Mouse (Mus musculus) megakaryocyte-erythroid progenitor cell, adult 5-6 weeks (primary cell): Measurements from ENCODE around the gene Ube2cbp. TPM values are rescaled to one million over a fixed set of nuclear protein-coding genes. Genes with fewer than 3 reads are reported as not detected.
A peak's percentile ranks its signal among the peaks of the same experiment; 100 is the strongest.

ENCODE experiments used
- ATAC-seq: replicated peaks from 2 replicates; pipeline ENCODE4 v1.8.0; 2016; ENCODE audit warnings: mild to moderate bottlenecking, inconsistent platforms; ENCODE audit not compliant: severe bottlenecking, poor library complexity, low FRiP score, low TSS enrichment
- total RNA-seq, 2 experiments: library from RNA; stranded (forward) in 1 of 2; stranded (reverse) in 1 of 2; fragments of 200-1000, 215-1000 nt in 1 of 2; fragments of >200 nt in 1 of 2; fragmentation: Nextera tagmentation in 1 of 2; gene quantifications; 2 replicates each; pipeline ENCODE4 v1.2.3; 2014 to 2017

Ube2cbp gene
- 6.2 and 9.8 TPM in 2 replicates for total RNA-seq (2014; fragmentation: Nextera tagmentation)
- total RNA-seq (2017) = 5.0 and 5.9 TPM in 2 replicates

DNA sequence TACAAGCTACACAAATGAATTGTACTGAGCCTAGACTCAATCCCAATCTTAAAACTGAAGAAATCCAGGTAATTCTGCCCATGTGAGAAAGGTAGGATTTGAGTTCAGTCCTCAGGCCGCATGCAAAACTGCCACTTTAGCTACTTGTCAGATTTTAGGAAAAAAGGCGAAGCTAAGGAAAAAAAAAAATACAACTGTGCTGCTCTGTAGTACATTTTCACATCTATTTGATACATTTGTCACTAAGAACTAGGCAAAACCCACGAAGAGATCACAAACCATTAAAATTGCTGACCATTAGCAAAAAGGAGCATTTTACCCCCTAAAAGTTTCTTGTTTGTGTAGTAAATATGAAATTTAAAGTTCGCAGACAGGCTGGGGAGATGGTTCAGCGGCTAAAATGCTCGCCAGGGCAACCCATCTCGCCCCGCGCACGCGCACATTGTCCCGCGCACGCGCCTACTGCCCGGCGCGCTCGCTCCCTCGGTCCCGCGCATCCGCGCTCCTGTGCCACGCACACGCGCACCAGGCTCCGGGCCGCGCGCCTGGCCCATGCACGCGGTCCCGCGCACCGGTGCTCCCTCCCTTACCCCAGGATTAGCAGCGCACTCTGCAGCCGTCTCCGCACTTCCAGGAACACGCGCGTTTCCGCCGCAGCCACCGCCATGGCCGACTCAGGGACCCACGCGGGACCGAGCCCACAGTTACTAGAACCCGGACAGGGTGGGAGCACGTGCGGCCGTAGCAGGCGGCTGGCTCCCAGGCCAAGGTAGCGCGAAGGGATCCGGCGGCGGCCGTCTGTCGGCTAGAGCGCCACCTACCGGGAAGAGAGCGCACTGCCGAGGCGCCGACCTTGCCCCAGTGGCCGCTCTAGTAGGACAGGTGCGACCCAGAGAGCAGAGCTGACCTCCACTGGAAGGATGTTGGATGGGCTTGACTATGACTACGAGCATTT, at the start of gene Ube2cbp:
Gene Ube2cbp (minus strand): TSS at position 800 of the 955 bp plus-strand sequence.
- ATAC-seq = peak; percentile 86

DNA sequence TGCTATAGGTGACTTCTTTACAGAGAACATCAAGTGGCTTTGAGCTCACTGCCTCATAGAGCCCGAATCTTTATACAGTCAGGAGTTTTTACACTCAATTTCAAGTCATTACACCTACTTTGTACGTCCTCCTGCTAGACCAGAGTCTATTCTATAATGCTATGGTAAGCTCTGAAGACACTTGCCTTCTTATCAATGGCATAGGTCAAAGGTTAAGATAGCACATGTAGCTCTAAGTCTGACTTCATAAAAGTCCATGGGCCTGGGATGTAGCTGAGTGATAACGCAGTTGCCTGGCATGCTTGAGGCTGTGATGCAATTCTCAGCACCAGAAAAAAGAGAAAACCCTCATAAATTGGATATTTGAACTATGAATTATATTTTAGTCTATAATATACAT, 49.6 kb upstream of the Ube2cbp start:
- no peak for ATAC-seq

DNA sequence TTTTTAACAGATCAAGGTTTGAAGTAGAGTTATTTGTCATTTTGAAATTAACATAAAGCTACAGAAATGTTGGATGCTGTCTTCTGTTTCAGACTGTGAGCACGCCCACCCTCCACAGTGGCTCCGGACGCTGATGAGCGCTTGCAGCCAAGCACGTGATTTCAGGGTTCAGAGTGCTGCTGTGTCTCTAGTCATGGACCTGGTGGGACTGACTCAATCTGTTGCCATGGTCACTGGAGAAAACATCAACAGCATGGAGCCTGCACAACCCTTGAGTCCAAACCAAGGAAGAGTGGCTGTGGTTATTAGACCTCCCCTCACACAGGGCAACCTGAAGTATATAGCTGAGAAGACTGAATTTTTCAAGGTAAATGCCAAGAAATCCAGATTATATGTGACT, 49.0 kb upstream of the Ube2cbp start:
- no peak for ATAC-seq

DNA sequence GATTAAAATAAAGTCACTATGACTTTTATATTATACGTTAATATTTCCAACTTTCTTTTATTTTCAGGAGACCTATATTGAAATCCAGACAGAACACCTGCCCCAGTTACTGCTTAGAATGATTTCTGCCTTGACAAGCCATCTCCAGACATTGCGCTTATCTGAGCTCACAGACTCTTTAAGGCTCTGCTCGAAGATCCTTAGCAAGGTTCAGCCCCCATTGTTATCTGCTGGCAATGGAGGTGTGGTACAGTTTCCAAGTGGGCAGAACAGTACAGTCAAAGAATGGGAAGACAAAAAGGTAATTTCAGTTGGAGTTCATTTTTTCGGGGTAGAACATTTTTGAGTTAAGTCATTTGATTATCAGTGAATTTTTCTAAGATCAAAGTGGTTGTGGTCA, 42.7 kb upstream of the Ube2cbp start:
- peak; percentile 95 for ATAC-seq

DNA sequence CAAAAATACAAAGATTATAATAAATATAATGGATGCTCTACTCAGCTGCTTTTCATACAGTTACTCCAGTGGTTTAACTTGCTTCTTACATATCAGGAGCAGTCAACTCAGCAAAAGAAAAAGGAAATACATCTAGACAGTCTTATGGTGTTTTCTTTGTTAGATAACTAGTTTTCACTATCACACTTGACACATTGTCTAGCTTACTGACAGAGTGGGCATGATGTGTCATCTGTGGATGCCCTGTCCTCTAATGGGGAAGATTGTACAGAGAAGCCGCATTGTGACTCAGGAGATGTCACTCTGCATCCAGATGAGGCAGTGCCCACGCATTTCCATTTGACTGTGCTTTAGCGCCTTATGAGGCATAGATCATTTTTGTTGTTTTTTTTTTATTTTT, 34.3 kb upstream of the Ube2cbp start:
- ATAC-seq = peak; percentile 100

DNA sequence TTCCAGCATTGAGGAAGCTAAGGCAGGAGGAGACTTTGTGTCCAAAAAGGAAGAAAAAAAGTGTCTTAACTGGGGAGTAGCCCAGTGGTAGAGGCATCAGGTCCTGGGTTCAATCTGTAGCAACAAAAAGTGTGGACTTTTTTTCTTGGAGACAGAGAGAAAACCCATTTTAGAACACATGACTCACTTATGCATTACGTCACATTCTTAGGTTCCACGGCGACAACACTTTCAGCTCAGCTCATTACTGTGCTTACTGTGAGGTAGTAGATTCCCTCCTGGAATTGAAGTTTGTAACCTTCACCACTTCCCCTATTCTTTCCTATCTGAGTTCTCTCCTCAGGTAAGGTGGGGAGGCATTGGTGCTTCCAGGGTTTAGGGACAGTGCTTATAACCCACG, 31.5 kb upstream of the Ube2cbp start:
- no peak for ATAC-seq

DNA sequence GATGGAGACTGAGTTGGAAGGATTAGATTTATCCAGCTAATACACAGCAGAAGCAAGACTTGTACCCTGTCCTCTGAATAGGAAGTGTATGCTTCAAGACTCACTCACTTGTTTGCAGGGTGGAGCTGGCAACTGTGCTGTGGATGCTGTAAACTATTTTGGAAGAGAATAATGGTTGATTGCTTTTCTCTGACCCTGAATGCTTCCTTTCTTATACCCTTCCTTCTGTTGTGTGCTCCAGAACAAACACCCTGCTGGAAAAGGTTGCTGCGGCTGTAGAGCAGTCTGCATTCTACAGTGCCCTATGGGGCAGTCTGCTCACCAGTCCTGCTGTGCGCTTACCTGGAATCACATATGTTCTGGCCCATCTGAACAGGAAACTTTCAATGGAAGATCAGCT, 27.0 kb upstream of the Ube2cbp start:
- no peak for ATAC-seq

DNA sequence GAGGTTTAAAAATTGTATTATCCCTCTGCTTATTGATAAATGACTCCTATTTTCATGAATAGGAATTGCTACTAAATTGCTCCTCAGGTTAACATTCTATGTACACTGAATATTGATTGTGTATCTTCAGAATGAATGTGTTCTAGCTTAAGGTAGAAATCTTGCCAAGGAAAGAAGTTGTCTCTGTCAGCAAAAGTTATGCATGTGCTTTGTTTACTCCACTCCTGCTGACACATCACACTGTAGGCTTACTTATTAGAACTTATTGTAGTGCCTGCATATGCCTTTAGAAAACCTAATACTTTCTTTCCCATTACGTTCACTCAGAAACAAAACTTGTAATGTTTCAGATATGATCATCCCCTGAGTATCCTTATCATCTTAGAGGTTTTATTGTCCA, 17.5 kb upstream of the Ube2cbp start:
- ATAC-seq = no peak

DNA sequence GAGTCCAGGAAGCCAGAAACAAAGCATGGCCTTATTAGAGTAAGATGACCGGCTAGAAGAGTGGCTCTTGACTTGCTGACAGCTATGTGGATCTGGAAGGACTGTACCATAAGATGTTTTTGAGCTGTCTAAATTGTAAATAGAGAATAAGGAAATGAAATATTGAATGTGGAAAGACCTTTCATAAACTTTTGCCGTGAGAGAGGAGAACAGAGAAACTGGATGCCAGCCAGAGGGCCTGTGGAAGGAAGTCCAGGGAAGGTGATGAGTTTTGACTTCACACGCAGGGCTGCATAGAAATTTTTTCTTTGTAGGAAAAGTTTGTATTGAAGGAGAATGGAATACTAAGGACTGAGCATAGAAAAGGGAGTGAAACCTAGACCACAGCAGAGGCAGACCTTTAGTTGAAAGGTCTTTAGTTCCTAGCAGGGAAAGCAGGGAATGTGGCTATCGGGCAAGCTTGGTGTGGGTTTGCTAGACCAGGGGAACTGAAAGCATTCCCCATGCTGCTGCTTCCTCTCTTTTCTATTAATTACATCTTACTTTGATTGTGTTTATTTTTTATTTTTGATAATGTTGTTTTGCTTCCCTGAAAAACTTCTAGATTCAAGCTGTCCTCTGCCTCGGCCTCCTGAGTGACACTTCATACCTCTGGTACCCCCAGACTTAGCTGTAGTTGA, 13.8 kb upstream of the Ube2cbp start:
- no peak for ATAC-seq

DNA sequence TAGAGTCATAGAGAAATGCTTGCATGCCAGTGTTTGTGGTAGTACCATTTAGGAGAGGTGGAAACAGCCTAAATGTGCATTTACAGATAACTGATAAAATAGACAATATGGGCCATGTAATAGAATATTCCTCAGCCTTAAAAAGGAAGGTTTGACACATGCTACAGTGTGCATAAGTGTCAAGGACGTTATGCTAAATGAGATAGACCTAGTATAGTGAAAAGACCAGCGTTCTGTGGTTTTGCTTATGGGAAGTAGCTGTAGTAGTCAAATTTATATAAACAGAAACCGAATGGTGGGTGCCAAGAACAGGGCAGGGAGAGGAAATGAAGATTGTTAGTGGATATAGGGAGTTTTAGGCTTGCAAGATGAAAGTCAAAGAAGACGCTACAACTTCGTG, 12.0 kb upstream of the Ube2cbp start:
- ATAC-seq = peak; percentile 97

DNA sequence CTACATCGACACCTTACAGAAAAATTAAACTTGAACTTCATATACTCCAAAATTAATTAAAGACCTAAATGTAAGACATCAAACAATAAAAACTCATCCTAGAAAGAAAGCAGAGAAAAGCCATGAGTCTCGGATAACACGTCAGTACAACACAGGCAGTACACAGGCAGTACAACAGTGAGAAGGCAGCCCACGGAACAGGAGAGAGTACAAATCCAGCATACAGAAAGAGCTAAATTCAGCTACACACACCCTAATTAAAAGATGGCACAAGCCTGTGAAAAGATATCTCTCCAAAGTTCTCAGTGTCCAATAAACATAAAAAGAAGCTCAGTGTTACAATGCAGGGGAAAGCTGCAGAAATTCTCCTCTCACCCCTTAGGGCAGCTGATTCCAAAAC, 11.2 kb upstream of the Ube2cbp start:
- no peak for ATAC-seq

DNA sequence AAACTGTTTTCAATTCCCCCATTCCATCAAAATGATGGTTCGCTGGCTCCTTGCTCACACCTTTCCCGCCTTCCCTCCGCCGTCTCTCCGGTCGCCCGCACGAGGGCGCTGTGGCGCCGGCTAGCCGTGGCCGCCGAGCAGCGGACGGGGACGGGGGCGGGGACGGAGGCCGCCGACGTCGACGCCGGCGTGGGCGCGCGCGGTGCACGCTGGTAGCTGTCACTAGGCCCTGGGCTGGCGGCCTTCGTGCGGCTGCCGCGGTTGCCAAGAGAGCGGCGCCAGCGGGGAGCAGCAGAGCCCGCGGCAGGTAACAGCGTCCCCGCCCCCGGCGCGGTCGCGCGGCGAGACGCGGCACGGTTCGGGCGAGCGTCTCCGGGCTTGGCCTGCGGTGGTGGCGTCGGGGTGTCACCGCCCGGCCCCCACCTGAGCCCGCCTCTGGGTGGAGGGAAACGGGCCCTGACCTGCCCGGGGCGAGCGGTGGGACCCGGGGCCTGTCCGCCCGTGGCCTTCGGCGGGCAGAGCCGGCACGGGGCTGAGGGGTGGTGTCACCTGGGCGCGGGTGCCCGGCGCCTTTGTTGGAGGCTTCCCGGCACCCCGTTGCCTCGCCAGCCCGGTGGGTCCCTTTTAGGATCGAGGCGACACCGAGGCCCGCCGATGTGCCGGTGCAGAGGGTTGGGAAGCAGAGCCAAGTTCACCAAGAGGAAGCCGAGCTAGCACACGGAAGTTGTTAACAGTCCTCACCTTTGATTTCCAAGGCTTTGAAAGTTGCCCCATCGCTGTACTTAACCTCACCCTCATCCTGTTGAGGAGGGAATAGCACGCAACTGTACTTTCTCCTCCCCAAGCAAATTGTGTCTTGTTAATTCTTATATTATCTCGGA, 2.5 kb upstream of the Ube2cbp start, which contains the start of gene Dop1a:
Gene Dop1a (plus strand): TSS at position 165 of the 881 bp plus-strand sequence.
- ATAC-seq = peak; percentile 83

DNA sequence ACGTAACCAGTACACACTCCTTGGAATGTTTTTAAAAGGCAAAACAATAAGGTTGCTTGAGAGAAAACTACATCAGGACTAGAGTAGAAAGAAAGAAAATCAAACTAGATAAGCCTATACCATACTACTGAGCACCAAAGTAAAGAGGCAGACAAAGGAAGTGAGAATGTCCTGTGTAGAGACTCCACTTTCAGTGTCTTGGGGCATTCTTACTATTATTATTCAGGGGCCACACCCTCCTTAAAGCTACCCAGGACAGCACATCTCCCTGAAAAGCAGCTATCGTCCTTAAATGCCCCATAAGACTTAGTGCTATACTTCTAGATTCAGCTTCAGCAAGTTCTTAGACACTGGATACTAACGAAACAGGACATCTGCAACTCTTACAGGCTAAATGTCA, 11.1 kb downstream of the Ube2cbp start:
- no peak for ATAC-seq

DNA sequence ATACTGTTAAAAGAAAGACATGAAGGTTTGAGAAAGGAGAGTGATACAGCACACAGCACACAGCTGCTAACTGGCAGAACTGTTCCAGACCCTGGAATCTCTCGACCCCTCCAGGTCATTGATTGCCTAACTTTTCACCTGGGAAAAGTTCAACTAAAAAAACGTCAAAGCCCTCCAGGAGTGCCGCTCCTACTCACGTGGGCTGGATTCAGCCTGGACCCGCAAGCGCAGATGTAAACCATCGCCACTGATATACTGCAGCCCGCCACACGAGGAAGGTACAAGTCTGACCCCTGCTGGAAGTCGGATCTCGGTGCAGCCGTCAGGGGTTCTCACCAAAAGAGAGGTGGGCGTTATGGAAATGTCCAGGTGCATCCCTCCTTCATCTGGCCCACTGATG, 13.1 kb downstream of the Ube2cbp start:
- peak; percentile 92 for ATAC-seq

DNA sequence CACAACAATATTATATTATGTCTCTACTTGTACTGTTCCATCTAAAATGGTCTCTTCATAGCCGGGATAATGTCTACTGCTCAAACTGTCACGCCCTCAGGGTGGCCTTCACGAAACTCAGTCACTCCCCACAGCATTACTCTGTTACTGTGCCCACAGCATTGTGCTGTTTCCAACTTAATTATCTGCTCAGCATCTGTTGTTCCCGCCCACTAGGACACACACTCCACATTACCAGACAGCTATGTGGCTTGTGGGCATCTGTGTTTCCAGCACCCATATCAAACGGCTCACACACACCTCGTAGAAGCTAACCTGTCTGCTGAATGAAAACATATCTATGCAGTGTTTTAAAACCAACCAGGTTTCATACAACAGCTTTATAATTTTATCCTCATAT, 13.7 kb downstream of the Ube2cbp start:
- ATAC-seq = peak; percentile 90

DNA sequence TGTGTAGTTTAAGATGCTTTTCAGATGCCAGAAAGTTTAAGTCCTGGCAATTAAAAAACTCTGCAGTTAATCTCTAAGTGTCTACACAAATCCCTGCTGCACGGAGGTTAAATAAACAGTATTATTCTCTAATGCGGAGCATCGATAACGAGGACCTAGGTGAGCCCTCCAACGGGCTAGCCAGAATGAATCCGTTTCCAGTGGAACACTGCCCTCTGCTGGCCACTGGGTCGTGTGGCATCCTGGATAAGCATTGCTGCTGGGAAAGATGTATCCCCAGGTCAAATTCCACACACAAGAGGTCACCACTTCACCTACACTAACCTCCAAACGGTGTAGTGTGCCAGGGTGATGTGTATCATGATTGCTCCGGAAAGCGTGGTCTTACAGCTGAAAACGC, 15.2 kb downstream of the Ube2cbp start:
- peak; percentile 73 for ATAC-seq

DNA sequence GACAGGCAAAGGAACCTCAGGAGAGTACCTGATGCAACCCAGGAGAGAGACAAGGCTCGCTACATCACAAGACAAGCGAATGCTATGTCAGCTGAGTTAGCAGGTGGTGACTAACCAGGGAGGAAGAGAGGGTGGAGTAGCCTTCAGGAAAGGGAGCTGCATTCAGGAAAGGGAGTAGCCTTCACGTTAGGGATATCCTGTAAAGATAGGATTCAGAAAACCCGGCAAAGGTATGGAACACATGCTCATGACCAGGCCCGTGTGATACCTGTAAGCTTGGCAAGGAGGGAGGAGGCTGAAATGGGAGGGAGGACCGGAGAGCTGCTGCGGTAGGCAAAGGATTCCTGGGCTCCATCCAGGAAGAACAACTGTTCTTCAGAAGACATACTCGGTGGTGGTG, 17.3 kb downstream of the Ube2cbp start:
- ATAC-seq = no peak

DNA sequence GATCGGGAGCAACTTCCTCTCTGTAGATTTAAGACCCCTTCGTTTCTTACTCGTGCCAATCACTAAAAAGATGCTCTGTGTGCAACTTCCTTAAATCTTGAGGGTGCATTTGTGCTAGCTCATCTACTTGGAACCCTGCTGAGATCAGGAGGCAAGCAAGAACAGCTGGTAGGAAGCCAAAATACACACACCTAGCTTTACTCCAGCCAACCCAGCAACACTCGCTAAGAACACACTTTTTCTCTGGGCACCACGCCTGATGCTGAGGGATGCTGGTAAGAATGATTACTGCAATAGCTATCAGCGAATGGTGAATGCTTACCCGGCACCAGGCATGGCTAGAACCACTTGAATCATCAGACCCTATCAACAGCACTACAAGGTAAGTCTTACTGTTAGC, 17.9 kb downstream of the Ube2cbp start:
- ATAC-seq = no peak

DNA sequence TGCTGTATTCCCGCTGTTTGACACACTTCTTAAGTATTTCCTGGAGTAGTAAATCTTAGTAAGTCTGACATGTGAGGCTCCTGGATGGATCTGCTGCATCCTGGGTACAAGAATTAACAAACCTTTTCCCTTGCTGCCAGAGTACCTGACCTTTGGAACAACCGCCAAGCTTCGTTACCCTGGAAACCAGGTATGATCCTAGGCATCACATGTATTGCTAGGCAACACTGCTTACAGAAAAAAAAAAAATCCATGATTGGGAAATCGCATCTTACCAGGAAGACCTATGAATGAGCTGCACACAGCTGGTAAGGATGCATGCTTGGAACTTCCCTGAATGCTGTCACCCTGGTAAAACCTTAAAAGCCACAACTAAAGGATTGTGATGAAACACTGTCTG, 22.5 kb downstream of the Ube2cbp start:
- ATAC-seq = no peak
